Mouse (Mus musculus): Measurements from ENCODE around the gene Wdtc1.
A peak's percentile ranks its signal among the peaks of the same experiment; 100 is the strongest.

Wdtc1 gene

DNA sequence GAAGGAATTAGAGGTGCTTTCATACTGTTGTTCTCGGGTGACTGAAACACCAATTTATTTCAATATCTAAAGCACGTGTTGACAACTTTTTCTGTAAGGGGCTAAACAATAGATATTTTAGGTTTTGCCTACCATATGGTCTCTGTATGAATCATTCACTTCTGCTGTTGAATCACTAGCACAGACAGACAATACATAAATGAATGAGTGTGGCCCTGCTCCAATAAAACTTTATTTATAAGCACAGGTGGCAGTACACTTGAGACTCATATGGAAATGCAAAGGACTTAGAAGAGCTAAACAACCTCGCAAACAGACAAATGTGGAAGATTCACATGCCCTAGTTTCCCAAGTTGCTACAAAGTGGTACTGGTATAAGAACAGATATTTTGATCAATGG, 33.6 kb downstream of the Wdtc1 start:
- no peak for DNase-seq (ENCODE audit: low spot score)

- no peak for DNase-seq (ENCODE audit: low spot score)
Measured at GRCm38 (mm10) chr4:133315991-133316390, 37.3 kb downstream of the Wdtc1 start.

DNA sequence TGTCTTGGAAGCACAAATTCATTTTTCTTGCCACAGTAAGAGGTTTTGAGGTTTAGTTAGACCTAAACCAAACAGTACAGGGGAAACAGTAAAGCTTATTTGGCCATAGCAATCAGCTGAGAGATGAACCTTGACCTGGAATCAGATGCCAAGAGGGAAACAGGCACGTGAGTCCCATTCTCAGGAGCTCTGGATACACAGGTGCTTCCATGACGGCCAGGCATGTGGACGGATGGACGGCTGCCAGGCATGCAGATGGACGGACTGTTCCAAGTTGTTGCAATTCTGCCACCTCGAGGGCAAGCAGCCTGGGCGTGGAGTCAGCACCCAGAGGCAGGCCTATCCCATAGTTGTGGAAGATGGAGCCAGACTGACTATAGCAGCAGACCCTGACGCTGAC, 38.4 kb downstream of the Wdtc1 start:
- DNase-seq (ENCODE audit: low spot score): peak; percentile 63

GRCm38 (mm10) chr4:133309948-133310347, 43.3 kb downstream of the Wdtc1 start:
- DNase-seq (ENCODE audit: low spot score): peak; percentile 69

- DNase-seq (ENCODE audit: low spot score): no peak
Measured at GRCm38 (mm10) chr4:133307331-133307730, 46.0 kb downstream of the Wdtc1 start.

DNA sequence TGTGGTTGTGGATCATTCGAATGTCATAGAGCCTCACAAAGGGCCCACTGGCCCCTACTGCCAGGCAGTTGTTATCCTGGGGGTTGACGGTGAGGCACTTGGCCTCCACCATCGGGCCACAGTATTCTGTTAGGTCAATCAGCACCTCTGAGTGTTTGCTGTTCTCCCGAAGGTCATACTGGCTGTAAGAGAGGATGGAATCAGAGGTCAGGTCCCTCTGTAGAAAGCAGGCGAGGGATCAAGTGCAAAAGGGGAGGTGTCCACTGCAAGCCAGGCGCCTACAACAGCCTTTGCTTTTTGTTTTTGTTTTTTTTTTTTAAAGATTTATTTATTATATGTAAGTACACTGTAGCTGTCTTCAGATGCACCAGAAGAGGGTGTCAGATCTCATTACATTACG, 47.5 kb downstream of the Wdtc1 start:
- no peak for DNase-seq (ENCODE audit: low spot score)

GRCm38 (mm10) chr4:133304770-133305169, 48.5 kb downstream of the Wdtc1 start:
- DNase-seq (ENCODE audit: low spot score): no peak

DNA sequence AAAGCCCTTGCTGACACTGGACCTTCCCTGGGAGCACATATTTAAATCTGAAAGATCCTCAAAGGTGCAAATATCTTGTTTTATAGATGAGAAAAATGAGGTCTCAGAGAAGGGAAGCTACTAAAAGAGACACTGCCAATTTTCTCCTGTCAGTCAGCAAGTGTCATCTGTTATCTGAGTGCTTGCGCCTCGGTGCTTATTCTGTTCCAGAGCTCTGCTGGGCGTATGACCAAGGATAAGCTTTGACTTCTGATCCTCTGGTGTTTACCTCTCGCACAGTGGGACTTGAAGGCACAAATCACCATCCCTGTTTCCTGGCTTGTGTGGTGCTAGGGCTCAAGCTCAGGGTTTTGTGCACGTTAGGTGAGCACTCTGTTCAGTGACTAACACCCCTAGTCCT, 50.6 kb downstream of the Wdtc1 start:
- no peak for DNase-seq (ENCODE audit: low spot score)

GRCm38 (mm10) chr4:133301802-133302201, 51.5 kb downstream of the Wdtc1 start:
- DNase-seq (ENCODE audit: low spot score): no peak

- no peak for DNase-seq (ENCODE audit: low spot score)
Measured at GRCm38 (mm10) chr4:133300421-133300820, 52.9 kb downstream of the Wdtc1 start.

DNA sequence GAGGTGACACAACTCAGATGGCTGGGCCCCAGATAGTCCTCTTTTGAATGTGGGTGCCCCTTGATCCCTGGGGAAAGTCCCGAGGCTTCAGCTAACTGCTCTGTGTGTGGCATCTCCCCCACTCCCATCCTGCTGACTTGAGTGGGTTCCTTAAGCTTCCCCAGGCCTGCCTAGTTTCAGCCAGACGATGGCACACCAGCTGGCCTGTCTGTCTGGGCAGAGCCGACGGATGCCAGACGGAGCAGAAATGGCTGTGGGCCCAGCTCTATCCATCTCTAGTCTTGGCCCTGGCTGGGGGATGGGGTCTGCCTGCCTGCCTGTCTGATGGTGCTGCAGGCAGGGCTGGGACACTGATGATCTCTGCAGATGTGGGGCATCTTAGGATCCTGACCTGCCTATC, 53.6 kb downstream of the Wdtc1 start:
- no peak for DNase-seq (ENCODE audit: low spot score)

DNA sequence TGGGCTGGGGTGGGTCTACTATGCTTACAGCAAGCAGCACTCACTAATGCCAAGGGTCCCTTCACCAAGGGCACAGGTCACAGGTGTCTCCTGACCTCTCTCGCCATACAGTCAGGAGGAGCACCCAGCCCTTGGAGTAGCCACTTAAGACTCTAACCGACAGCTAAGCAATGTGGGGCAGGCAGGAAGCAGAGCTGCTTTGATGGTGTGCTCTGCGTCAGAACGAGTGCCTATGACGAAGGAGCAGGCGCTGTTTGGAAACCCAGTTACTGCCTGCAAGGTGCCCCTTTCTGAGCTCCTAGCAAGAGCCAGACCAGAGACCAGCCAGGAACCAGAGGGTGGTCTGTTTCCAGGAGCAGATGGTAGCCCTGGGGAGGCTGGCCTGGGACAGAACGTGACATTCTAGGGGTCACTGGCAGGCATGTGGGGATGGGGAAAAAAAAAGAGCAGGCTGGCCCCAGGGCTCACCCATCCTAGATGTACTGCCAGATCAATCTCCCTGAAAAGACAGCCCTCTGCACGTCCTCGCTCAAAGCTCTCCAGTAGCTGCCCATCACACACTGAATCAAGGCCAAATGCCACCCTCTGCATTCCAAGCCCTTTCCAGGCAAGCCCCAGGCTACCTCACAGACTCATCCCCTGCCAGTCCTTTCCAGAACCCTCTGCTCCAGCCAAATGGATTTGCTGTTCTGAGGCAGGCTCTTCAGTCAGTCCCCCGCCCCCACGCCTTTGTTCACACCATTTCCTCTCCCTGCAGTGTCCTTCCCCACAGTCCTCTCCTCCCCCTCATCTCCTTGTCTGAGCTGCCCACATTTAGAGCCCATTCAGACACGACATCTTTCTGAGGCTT, 54.5 kb downstream of the Wdtc1 start:
- no peak for DNase-seq (ENCODE audit: low spot score)

DNA sequence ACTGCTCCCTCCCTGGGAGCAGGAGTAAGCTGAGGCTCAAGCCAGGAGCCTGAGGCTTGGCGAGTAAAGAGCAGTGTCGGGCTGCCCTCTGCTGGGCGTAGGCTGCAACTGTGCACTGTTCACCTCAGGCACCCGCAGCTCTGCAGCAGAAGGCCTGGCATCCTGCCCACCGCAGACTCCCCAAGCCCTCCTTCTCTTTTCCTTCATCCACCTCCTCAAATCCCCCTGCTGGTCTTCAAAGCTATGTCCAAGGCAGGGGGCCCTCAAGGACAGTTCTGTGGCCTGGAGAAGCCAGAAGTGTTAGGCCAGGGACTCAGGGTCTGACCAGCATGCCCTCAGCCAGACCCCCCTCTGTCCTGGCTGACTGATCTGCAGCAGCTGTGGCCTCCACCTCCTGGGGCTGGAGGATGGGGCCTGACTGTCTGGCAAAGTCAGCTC, 55.5 kb downstream of the Wdtc1 start:
- peak; percentile 64 for DNase-seq (ENCODE audit: low spot score)

DNA sequence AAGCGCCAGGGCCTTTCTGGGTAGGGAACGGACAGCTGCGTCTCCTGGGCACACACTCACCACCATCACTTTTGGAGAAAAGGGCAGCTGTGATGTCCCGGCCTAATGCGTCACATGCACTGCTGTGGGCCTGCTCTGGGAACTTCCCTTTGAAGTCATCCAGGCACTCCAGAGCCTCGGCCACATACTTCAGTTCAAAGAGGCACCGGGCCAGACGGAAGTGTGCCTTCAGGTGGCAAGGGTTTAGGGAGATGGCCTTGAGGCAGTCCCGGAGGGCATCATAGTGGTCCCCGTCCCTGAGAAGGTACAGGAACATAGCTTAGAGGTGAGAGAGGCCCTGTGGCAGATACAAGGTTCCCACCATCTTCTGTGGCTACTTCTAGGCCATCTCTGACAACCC, 55.9 kb downstream of the Wdtc1 start:
- DNase-seq (ENCODE audit: low spot score): no peak

GRCm38 (mm10) chr4:133294084-133294483, 59.2 kb downstream of the Wdtc1 start:
- DNase-seq (ENCODE audit: low spot score): no peak

DNA sequence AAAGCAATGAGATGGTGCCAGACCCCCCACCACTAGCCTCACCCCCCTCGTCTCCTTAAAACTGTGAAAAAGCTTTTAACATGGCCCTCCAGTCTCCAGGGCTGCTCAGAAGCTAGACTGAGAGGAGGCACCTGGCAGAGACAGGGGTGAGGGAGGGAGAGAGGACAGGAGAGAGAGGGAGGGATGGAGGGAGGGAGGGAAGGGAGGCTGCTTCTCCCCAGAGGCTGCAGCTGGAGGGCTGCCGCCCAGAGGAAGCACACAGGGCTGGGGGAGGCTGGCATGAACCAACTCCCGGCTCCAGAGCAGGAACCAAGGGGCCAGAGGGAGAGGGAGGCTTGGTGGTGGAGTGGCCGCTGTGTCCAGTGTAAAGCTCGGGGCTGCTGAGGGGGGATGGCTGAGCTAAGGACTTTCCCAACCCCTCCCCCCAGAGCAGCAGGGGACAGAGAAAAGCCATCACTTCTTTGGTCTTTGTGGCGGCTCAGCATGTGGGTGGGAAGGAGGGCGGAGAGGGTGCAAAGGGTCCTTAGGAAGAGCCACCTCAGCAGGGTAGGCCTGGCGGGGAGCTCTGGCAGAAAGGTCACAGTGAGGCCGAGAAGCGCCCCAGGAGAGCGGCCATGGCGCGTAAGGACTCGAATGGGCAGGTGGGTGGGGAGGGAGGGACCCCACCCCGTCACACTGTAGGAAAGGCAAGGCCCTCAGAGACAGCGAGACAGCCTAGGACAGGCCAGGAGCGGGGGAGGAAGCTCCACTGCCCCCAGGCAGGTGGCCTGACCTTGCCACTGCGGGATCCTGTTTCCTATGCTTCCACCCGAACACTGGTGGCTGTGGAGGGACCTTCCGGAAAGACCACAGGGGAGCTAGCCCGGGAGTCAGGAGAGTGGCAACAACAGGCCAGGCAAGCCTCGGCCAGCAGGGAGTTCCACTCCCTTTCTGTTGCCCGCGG, 60.1 kb downstream of the Wdtc1 start:
- DNase-seq (ENCODE audit: low spot score): no peak

- no peak for DNase-seq (ENCODE audit: low spot score)
Measured at GRCm38 (mm10) chr4:133292405-133292804, 60.9 kb downstream of the Wdtc1 start.

DNA sequence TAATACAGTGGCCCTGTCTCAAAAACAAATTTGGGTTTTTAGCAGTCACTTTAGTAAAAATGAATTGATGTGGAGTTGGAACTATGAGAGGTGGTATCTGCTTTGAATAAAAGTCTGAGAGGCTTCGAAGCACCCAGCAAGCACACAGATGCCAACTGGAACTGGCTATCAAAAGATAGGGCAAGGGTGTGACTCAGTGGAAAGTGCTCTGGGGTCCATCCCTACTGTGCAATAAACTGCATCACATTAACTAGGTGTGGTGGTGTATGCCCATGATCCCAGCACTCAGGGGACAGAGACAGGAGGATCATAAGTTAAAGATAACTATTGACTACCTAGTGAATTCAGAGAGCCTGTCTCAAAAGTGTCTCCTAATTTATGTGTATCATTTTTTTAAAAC, 62.0 kb downstream of the Wdtc1 start:
- no peak for DNase-seq (ENCODE audit: low spot score)

DNA sequence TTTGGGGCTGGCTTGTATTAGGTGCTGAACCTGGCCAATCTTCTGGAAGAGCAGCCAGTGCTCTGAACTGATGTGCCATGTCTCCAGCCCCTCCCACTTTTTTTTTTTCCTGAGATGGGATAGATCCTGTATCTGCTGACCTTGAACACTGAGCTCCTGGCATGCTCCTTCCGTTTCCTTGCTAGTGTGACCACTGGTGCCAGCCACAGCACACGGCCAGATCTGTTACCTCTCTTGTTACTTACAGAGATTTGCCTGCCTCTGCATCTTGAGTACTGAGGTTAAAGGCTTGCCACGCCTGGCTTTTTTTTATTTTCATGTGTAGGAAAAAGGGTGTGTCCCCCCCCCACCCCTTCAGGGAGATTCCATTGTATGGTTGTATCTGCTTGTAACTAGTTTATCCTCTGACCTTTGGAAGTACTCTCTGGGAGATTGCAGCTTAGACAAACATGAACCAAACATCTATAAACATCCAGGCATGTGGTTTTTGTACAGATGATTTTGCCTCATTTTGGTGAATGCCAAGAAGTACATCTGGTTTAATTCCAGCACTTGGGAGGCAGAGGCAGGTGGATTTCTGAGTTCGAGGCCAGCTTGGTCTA, 66.7 kb downstream of the Wdtc1 start:
- DNase-seq (ENCODE audit: low spot score): peak; percentile 78

- DNase-seq (ENCODE audit: low spot score): no peak
Measured at GRCm38 (mm10) chr4:133285950-133286349, 67.3 kb downstream of the Wdtc1 start.

DNA sequence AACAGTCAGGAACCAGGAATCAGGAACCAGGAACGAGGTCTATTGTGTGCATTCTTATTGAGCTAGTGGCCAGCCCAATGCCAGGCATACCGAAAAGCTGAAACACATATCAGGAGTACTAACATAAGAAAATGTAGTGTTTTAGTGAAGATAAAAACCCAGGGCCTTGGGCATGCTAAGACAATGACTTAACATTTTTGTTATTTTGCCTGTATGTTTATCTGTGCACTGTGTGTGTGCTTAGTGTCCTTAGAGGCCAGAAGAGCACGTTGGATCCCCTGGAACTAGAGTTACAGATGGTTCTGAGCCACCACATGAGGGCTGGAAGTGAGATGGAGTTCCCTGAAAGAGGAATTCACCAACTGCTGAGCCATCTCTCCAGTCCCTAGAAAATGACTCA, 68.0 kb downstream of the Wdtc1 start:
- no peak for DNase-seq (ENCODE audit: low spot score)

- no peak for DNase-seq (ENCODE audit: low spot score)
Measured at GRCm38 (mm10) chr4:133282656-133283055, 70.6 kb downstream of the Wdtc1 start.

Measured in yolk sac, embryonic 10.5 days (tissue).